Mouse (Mus musculus): ENCODE data around the gene G0s2. TPM values are rescaled to one million over a fixed set of nuclear protein-coding genes. Genes with fewer than 3 reads are reported as not detected.

The G0s2 gene
- total and polyA plus RNA-seq, 3 experiments, result not detected

DNA sequence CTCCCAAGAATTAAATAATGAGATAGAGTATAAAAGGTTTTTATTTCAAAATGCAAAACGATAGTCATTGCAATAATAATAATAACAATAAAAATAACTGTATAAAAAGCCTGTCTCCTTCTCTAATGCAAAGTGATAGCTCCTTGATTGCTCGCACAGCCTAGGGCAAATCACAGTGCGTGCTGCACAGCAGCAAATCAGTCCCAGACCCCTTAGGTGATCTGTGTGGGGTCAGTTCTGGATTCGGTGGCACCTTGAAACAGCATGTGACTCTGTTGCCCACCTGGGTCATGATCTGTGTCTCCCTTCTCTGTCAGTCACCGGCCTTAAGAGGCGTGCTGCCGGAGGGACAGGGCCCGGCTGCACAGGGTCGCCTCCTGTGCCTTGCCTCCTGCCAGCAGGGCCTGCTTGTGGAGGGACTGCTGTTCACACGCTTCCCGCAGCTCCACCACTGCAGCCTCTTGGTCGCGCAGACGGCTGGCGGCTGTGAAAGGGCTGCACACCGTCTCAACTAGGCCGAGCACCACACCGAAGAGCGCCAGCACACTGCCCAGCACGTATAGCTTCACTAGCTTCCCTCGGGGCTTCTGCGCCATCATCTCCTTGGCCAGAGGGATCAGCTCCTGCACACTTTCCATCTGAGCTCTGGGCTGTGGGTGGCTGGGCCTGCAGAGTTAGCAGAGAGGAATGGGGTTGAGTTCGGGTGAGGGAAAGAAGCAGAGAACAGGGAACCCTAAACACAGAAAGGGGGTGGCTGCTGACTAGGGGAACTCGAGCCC is 691 bp downstream of the G0s2 start:
- Histone ChIP-seq H3K9ac (ENCODE audit: insufficient read depth, low read depth) (no peak overlapping the region), H3K9me3 (replicated peaks; ENCODE audit: low read length) (no peaks in the 10 kb centered on the region), H3K4me2 (ENCODE audit: insufficient read depth, low read depth, poor library complexity, severe bottlenecking) (no peak overlapping the region), H3K36me3 (replicated peaks in 1 of 2; ENCODE audit: control insufficient read depth in 1 of 2, insufficient read depth in 1 of 2, low read length in 1 of 2) (peaks cover 0 to 32% of the 10 kb centered on the region in 2 experiments), H3K27me3 (replicated peaks) (no peaks in the 10 kb centered on the region), H3K4me3 (replicated peaks in 1 of 3; ENCODE audit: low read depth in 2 of 3, low read length in 2 of 3, poor library complexity in 1 of 3) (no peak overlapping the region), H3K79me2 (replicated peaks; ENCODE audit: control insufficient read depth, extremely low read depth, insufficient read depth, poor library complexity, severe bottlenecking) (no peaks in the 10 kb centered on the region), H3K27ac (ENCODE audit: insufficient read depth, low read depth) (no peak overlapping the region), H3K4me1 (ENCODE audit: control insufficient read depth in 1 of 2, insufficient read depth in 2 of 2) (peaks cover 10 to 33% of the 10 kb centered on the region in 2 experiments)
- DNase-seq (ENCODE audit: extremely low read depth), result no peak
- TF ChIP-seq ETS1 (conservative IDR thresholded peaks at IDR 0.05; ENCODE audit: low read depth, low read length) (no peak), USF1 (IDR thresholded peaks at IDR 0.05; ENCODE audit: low read depth, low read length) (no peak), CTCF (conservative IDR thresholded peaks at IDR 0.05 in 1 of 2, IDR thresholded peaks at IDR 0.05 in 1 of 2; ENCODE audit: low read depth in 2 of 2, low read length in 2 of 2) (no peak), TCF12 (IDR thresholded peaks at IDR 0.05; ENCODE audit: low read depth, low read length) (no peak), POLR2AphosphoS2 (IDR thresholded peaks at IDR 0.05; ENCODE audit: low read depth, low read length) (no peak), ZC3H11A (IDR thresholded peaks at IDR 0.05; ENCODE audit: low read depth, low read length) (no peak), RAD21 (IDR thresholded peaks at IDR 0.05; ENCODE audit: low read depth, low read length) (no peak), ZMIZ1 (IDR thresholded peaks at IDR 0.05; ENCODE audit: low read depth, low read length) (no peak), E2F4 (IDR thresholded peaks at IDR 0.05; ENCODE audit: insufficient replicate concordance, low read depth, low read length) (no peak), EP300 (IDR thresholded peaks at IDR 0.05; ENCODE audit: low read length) (no peak), ZKSCAN1 (IDR thresholded peaks at IDR 0.05; ENCODE audit: borderline replicate concordance, low read depth, low read length) (no peak), MEF2A (IDR thresholded peaks at IDR 0.05; ENCODE audit: borderline replicate concordance, low read depth, low read length) (no peak)
- in situ Hi-C loops (cut with MboI; ENCODE audit: low pct_ligation_motif_present, low pct_unique_long_range_greater_than_20kb, low sequenced_read_pairs) (no loop called here), dilution Hi-C loops (cut with MboI; ENCODE audit: extremely low pct_ligation_motif_present, extremely low pct_unique_long_range_greater_than_20kb, low sequenced_read_pairs) (no loop called here)

DNA sequence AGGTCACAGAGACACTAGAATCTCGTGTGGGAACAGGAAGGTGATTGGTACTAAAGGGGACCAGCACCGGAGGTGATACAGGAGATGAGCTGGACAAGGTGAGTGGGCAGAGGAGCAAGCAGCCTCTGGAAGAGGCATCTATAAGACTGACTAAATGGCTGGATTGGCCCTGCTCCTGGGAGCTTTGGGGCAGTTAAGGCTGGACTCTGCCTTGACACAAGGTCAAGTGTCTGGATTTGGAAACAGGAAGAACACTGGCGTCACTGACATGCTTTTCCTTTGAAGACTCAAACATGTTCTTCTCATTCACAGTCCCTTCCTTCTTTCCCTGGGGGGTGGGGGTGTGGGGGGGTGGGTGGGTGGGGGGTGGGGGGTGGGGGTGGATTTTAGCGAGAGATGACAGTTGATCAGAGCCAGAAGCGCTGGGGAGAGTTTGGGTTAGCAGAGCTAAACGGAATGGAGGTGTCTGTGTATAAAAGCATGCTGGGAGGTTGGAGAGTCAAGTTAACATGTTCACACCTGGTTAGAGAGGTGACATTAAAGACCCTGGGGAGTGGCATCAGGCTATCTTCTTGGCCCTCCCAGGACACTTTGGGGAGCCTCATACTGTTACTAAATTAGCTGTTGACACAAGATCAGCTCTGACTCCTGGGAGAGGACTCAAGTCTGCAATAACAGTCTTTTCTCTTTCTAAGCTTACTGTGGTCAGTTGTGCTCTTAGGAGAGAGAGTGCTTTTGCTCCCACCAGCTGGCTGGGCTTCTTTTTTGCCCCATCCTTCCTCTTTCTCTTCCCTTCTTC is 1.9 kb downstream of the G0s2 start:
- H3K4me3 ChIP-seq (replicated peaks in 1 of 3; ENCODE audit: low read depth in 2 of 3, low read length in 2 of 3, poor library complexity in 1 of 3), result no peak overlapping the region
- no peaks in the 10 kb centered on the region for H3K9me3 ChIP-seq (replicated peaks; ENCODE audit: low read length)
- no peaks in the 10 kb centered on the region for H3K79me2 ChIP-seq (replicated peaks; ENCODE audit: control insufficient read depth, extremely low read depth, insufficient read depth, poor library complexity, severe bottlenecking)
- in situ Hi-C loops (cut with MboI; ENCODE audit: low pct_ligation_motif_present, low pct_unique_long_range_greater_than_20kb, low sequenced_read_pairs) (no loop called here), dilution Hi-C loops (cut with MboI; ENCODE audit: extremely low pct_ligation_motif_present, extremely low pct_unique_long_range_greater_than_20kb, low sequenced_read_pairs) (no loop called here)
- no peak overlapping the region for H3K27ac ChIP-seq (ENCODE audit: insufficient read depth, low read depth)
- H3K36me3 ChIP-seq (replicated peaks in 1 of 2; ENCODE audit: control insufficient read depth in 1 of 2, insufficient read depth in 1 of 2, low read length in 1 of 2), result peaks cover 0 to 38% of the 10 kb centered on the region in 2 experiments
- no peak for DNase-seq (ENCODE audit: extremely low read depth)
- peaks cover 10 to 33% of the 10 kb centered on the region in 2 experiments for H3K4me1 ChIP-seq (ENCODE audit: control insufficient read depth in 1 of 2, insufficient read depth in 2 of 2)
- no peak for TF ChIP-seq CHD1 (IDR thresholded peaks at IDR 0.05; ENCODE audit: low read depth, low read length)
- no peak for TF ChIP-seq RCOR1 (conservative IDR thresholded peaks at IDR 0.05; ENCODE audit: low read depth, low read length)
- TF ChIP-seq TBP (conservative IDR thresholded peaks at IDR 0.05; ENCODE audit: low read depth, low read length), result no peak
- no peak for TF ChIP-seq ZC3H11A (IDR thresholded peaks at IDR 0.05; ENCODE audit: low read depth, low read length)
- TF ChIP-seq JUN (IDR thresholded peaks at IDR 0.05; ENCODE audit: insufficient read depth, low read depth, low read length), result no peak
- no peak for TF ChIP-seq POLR2AphosphoS2 (IDR thresholded peaks at IDR 0.05; ENCODE audit: low read depth, low read length)
- TF ChIP-seq SMC3 (IDR thresholded peaks at IDR 0.05; ENCODE audit: low read depth, low read length), result no peak
- TF ChIP-seq MYC (IDR thresholded peaks at IDR 0.05; ENCODE audit: low read depth, low read length), result no peak
- no peak for TF ChIP-seq HCFC1 (IDR thresholded peaks at IDR 0.05; ENCODE audit: low read depth, low read length)
- TF ChIP-seq IRF4 (IDR thresholded peaks at IDR 0.05; ENCODE audit: low read depth, low read length), result no peak
- TF ChIP-seq CHD2 (IDR thresholded peaks at IDR 0.05; ENCODE audit: low read length), result no peak
- TF ChIP-seq MAZ (IDR thresholded peaks at IDR 0.05; ENCODE audit: low read depth, low read length), result no peak
- TF ChIP-seq ZNF384 (IDR thresholded peaks at IDR 0.05; ENCODE audit: low read depth, low read length), result no peak
- no peak for TF ChIP-seq JUND (conservative IDR thresholded peaks at IDR 0.05; ENCODE audit: low read depth, low read length)
- no peak for TF ChIP-seq BHLHE40 (IDR thresholded peaks at IDR 0.05; ENCODE audit: low read depth, low read length)
- no peak for TF ChIP-seq ELF1 (IDR thresholded peaks at IDR 0.05; ENCODE audit: low read depth, low read length)
- no peak for TF ChIP-seq NELFE (IDR thresholded peaks at IDR 0.05; ENCODE audit: low read depth, low read length)
- H3K27me3 ChIP-seq (replicated peaks), result no peaks in the 10 kb centered on the region
- no peak overlapping the region for H3K4me2 ChIP-seq (ENCODE audit: insufficient read depth, low read depth, poor library complexity, severe bottlenecking)
- no peak overlapping the region for H3K9ac ChIP-seq (ENCODE audit: insufficient read depth, low read depth)
